Mouse (Mus musculus) hindbrain, embryonic 13.5 days (tissue): ENCODE measurements around the gene Brd3os. TPM values are rescaled to one million over a fixed set of nuclear protein-coding genes. Genes with fewer than 3 reads are reported as not detected.

Experiments
- microRNA-seq: library from miRNA; unstranded; fragments of <30 nt; microRNA quantifications from one replicate; pipeline ENCODE4, GENCODE M21; 2016
- polyA plus RNA-seq: library from polyadenylated mRNA; unstranded; fragments of >200 nt; fragmentation: Nextera tagmentation; extraction: Ambion mirVana; gene quantifications from 2 replicates; pipeline ENCODE4 v1.2.1, GENCODE M21; 2015

Gene Brd3os
- polyA plus RNA-seq, 1 experiment from 2014 or later = 35.8 TPM

Small RNA genes within 50 kb of the gene (microRNA-seq; reads per million reads assigned to microRNA genes)
- gene Gm24049 (not detected), gene Mir7578 (not detected)

Other genes with a start within 250 kb of the Brd3os start
- 4.8 and 6.6 TPM in 2 replicates for gene Sardh, start 194.0 kb upstream of the Brd3os start, polyA plus RNA-seq
- gene Vav2, start 15.3 kb upstream of the Brd3os start, polyA plus RNA-seq = 13.4 and 15.1 TPM in 2 replicates
- 130 and 133 TPM in 2 replicates for gene Brd3, start 65.3 kb downstream of the Brd3os start, polyA plus RNA-seq
- gene Wdr5, start 72.8 kb downstream of the Brd3os start, polyA plus RNA-seq = 40.7 and 42.3 TPM in 2 replicates
- gene Rxra, start 234.1 kb downstream of the Brd3os start, polyA plus RNA-seq = 4.6 and 4.7 TPM in 2 replicates